Mouse (Mus musculus): ENCODE measurements at regions not wholly inside any gene's neighbourhood (a gene's known extent, or its start where the extent isn't known, plus 50 kb on each side); places are given as distances from the start of the nearest gene placed in this dataset.

- Histone ChIP-seq H3K9ac (no peak overlapping the region), H3K27me3 (ENCODE audit: insufficient read depth, low read length) (no peaks in the 10 kb centered on the region), H3K27ac (ENCODE audit: low read depth) (no peak overlapping the region), H3K4me3 (ENCODE audit: low read depth, low read length) (no peak overlapping the region), H3K36me3 (ENCODE audit: insufficient read depth) (no peaks in the 10 kb centered on the region), H3K9me3 (ENCODE audit: low read depth, low read length) (no peaks in the 10 kb centered on the region), H3K4me2 (no peak overlapping the region), H3K4me1 (ENCODE audit: insufficient read depth) (no peaks in the 10 kb centered on the region)
- no peak for TF ChIP-seq CTCF (IDR thresholded peaks at IDR 0.05; ENCODE audit: low read depth)
- WGBS = 85% methylated on average over 10 of the region's 10 CpGs
- no peak for ATAC-seq (ENCODE audit: insufficient read depth)
- DNase-seq = no peak
Observed at GRCm38 (mm10) chr7:65207240-65207639, 50.9 kb upstream of the Fam189a1 start.
